Mouse (Mus musculus) layer of hippocampus, adult 6 months (tissue): ENCODE measurements around the gene Gm156. TPM values are rescaled to one million over a fixed set of nuclear protein-coding genes. Genes with fewer than 3 reads are reported as not detected.

Experiments used
- long read RNA-seq, 2 experiments: library from polyadenylated mRNA; unstranded; transcript quantifications; one replicate each; pipeline ENCODE4 v2.0.0; 2019 to 2020
- polyA plus RNA-seq: library from polyadenylated mRNA; unstranded; fragments of <200 nt; fragmentation: Nextera tagmentation; gene quantifications from 2 replicates; pipeline ENCODE4 v1.2.3, GENCODE M21; 2021

Gene Gm156
- polyA plus RNA-seq = not detected in 2 replicates
- long read RNA-seq, experiment 1 = 0 reads
- long read RNA-seq, experiment 2 = 0 reads

GRCm38 (mm10) chr6:129784170-129784569 lies at the start of gene Gm156:
TSS of gene Gm156 (minus strand) at chr6:129784270.

GRCm38 (mm10) chr6:129740069-129740721 lies 43.9 kb downstream of the Gm156 start, which contains the start of gene Klri2:
TSS of gene Klri2 (minus strand) at chr6:129740484.

GRCm38 (mm10) chr6:129717032-129717431 lies 67.0 kb downstream of the Gm156 start, which contains the start of gene Klri1:
TSS of gene Klri1 (minus strand) at chr6:129717132.

Other genes with a start within 250 kb of the Gm156 start
- gene Klre1, start 206.4 kb downstream of the Gm156 start, polyA plus RNA-seq = not detected in 2 replicates
- gene Klrd1, start 192.5 kb downstream of the Gm156 start, polyA plus RNA-seq = 0.23 TPM in 1 of 2 replicates, not detected in the other
- gene Klrk1, start 160.4 kb downstream of the Gm156 start, polyA plus RNA-seq = not detected in 2 replicates
- gene Klrc3, start 140.9 kb downstream of the Gm156 start, polyA plus RNA-seq = not detected in 2 replicates
- gene Klrc2, start 123.6 kb downstream of the Gm156 start, polyA plus RNA-seq = not detected in 2 replicates
- not detected in 2 replicates for gene Klrc1, start 105.3 kb downstream of the Gm156 start, polyA plus RNA-seq
- gene Klri1, start 67.1 kb downstream of the Gm156 start, polyA plus RNA-seq = not detected in 2 replicates
- not detected in 2 replicates for gene Klri2, start 43.8 kb downstream of the Gm156 start, polyA plus RNA-seq
- not detected in 2 replicates for gene Gm17631, start 78.4 kb upstream of the Gm156 start, polyA plus RNA-seq
- not detected in 2 replicates for gene Klra17, start 92.4 kb upstream of the Gm156 start, polyA plus RNA-seq
- not detected in 2 replicates for gene Klra5, start 133.4 kb upstream of the Gm156 start, polyA plus RNA-seq
- not detected in 2 replicates for gene Klra6, start 242.7 kb upstream of the Gm156 start, polyA plus RNA-seq